Mouse (Mus musculus): ENCODE results near the gene Zfp827. TPM values are rescaled to one million over a fixed set of nuclear protein-coding genes. Genes with fewer than 3 reads are reported as not detected.

Zfp827 gene
- polyA plus RNA-seq, 1 experiment = 4.3 TPM

DNA sequence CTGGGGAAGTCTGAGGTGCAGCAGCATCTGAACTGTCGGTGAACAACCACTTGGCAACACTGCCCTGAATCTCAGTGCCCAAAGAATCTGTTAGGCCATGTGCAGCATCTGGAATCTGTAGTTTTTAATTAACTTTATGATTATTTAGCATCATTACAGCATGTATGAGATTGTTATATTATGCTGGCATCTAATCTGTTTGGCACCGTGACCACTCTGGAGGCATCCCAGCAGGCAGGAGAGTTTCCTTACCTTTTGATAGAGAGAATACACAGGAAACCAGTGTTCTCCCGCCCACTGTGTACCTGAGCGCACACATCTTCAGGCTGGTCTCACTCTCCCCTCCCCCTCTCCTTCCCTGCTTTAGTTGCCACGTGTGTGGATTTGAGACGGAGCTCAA lies 151.4 kb downstream of the Zfp827 start:
- no peak overlapping the region for H3K27ac ChIP-seq (ENCODE audit: insufficient read depth, low read length)
- H3K4me3 ChIP-seq (ENCODE audit: extremely low read depth, insufficient read depth, insufficient read length) = no peak overlapping the region
- peaks cover 2% of the 10 kb centered on the region; the same call in 1 of the 2 replicates for H3K36me3 ChIP-seq (ENCODE audit: control insufficient read depth, insufficient read depth, low read length)
- whole genome bisulfite sequencing = 95% methylated on average over 6 of the region's 6 CpGs
- TF ChIP-seq CTCF (IDR thresholded peaks at IDR 0.05; ENCODE audit: extremely low read depth, insufficient read depth, insufficient read length, insufficient replicate concordance) (no peak), POLR2A (IDR thresholded peaks at IDR 0.05; ENCODE audit: low read depth, low read length) (no peak)
- no peaks in the 10 kb centered on the region for H3K4me1 ChIP-seq (ENCODE audit: control insufficient read depth, insufficient read depth, insufficient read length)
- H3K27me3 ChIP-seq (ENCODE audit: control insufficient read depth, insufficient read depth, low read length) = no peaks in the 10 kb centered on the region
- no peak for DNase-seq (ENCODE audit: low read depth in 1 of 2, low spot score in 2 of 2)

DNA sequence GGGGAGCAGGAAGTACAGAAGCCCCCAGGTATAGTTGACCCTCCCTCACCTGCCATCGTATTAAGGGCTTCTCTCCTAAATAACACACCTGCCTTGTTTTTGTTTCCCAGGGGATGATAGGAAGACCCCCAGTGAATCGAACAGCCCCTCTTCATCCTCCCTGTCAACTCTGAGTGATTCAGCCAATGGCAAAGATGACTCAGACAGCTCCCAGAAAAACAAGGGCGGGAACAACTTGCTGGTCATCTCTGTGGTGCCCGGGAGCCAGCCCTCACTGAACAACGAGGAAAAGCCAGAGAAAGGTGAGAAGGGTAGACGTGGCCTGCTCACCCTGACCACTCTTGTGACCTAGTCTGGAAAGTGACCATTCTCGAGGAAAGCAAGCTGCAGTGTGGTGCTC lies 157.3 kb downstream of the Zfp827 start:
- no peaks in the 10 kb centered on the region for H3K27me3 ChIP-seq (ENCODE audit: control insufficient read depth, insufficient read depth, low read length)
- 92% methylated on average over 7 of the region's 7 CpGs for WGBS
- H3K36me3 ChIP-seq (ENCODE audit: control insufficient read depth, insufficient read depth, low read length) = peaks cover 4% of the 10 kb centered on the region
- no peak for DNase-seq (ENCODE audit: low read depth in 1 of 2, low spot score in 2 of 2)
- no peak for TF ChIP-seq POLR2A (IDR thresholded peaks at IDR 0.05; ENCODE audit: low read depth, low read length)
- no peaks in the 10 kb centered on the region for H3K4me1 ChIP-seq (ENCODE audit: control insufficient read depth, insufficient read depth, insufficient read length)
- H3K4me3 ChIP-seq (ENCODE audit: extremely low read depth, insufficient read depth, insufficient read length) = no peak overlapping the region
- no peak overlapping the region for H3K27ac ChIP-seq (ENCODE audit: insufficient read depth, low read length)

DNA sequence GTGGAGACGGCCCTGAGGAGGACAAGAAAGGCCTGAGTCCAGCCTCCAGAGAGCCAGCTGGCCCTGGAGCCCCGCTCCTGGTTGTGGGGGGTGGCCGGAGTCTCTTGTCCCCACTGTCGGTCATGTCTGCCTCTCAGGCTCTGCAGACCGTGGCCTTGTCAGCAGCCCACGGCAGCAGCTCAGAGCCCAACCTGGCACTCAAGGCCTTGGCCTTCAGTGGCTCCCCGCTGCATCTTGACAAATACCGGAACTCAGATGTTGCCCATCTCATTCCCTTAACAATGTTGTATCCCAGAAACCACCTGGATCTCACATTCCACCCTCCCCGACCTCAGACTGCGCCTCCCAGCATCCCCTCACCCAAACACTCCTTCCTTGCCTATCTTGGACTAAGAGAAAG lies 161.8 kb downstream of the Zfp827 start:
- no peak overlapping the region for H3K4me3 ChIP-seq (ENCODE audit: extremely low read depth, insufficient read depth, insufficient read length)
- H3K27me3 ChIP-seq (ENCODE audit: control insufficient read depth, insufficient read depth, low read length) = no peaks in the 10 kb centered on the region
- no peak overlapping the region for H3K27ac ChIP-seq (ENCODE audit: insufficient read depth, low read length)
- WGBS = 95% methylated on average over 10 of the region's 10 CpGs
- H3K4me1 ChIP-seq (ENCODE audit: control insufficient read depth, insufficient read depth, insufficient read length) = no peaks in the 10 kb centered on the region
- no peak for DNase-seq (ENCODE audit: low read depth in 1 of 2, low spot score in 2 of 2)
- TF ChIP-seq CTCF (IDR thresholded peaks at IDR 0.05; ENCODE audit: extremely low read depth, insufficient read depth, insufficient read length, insufficient replicate concordance) (no peak), POLR2A (IDR thresholded peaks at IDR 0.05; ENCODE audit: low read depth, low read length) (no peak)
- H3K36me3 ChIP-seq (ENCODE audit: control insufficient read depth, insufficient read depth, low read length) = peaks cover 6% of the 10 kb centered on the region

DNA sequence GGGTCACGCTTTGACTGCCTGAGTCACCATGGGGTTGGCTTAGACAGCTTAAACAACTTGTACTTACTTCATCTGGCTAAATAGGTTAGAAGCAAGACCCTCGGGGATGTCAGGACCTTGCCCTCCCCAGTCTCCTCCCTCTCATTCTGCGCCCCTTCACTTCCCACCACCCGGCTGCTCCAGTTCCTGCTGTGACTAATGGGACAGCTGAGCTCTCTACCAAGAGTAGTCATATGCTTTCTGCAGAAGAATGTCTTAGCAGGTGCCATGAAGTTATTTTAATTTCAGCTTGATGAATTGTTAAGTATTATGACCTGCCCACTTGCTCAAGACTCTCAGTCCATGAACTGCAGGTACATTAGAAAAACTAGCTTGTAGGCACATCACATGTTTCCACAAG lies 168.2 kb downstream of the Zfp827 start:
- no peak for TF ChIP-seq CTCF (IDR thresholded peaks at IDR 0.05; ENCODE audit: extremely low read depth, insufficient read depth, insufficient read length, insufficient replicate concordance)
- TF ChIP-seq POLR2A (IDR thresholded peaks at IDR 0.05; ENCODE audit: low read depth, low read length) = no peak
- WGBS = 88% methylated on average over 4 of the region's 4 CpGs
- H3K27me3 ChIP-seq (ENCODE audit: control insufficient read depth, insufficient read depth, low read length) = no peaks in the 10 kb centered on the region

DNA sequence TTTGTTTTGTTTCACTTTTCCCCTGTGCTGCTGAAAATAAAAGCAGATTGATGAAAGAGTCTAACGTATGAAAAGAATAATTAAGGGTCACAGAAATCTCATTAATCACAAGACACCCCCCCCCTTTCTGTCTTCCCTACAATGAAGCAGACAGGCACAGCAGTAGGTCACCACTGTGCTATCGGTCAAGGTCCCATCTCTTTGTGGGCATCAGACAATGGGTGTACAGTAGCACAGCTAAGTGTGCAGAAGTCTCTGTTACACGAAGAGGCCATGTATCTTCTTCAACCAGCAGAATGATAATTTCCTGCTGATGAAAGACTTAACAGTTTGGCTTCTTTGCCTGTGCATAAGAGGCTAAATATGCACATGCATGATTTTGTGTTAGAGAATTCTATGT lies 170.4 kb downstream of the Zfp827 start:
- Histone ChIP-seq H3K27ac (ENCODE audit: insufficient read depth, low read length) (no peak overlapping the region), H3K27me3 (ENCODE audit: control insufficient read depth, insufficient read depth, low read length) (no peaks in the 10 kb centered on the region), H3K4me3 (ENCODE audit: extremely low read depth, insufficient read depth, insufficient read length) (no peak overlapping the region), H3K36me3 (ENCODE audit: control insufficient read depth, insufficient read depth, low read length) (no peaks in the 10 kb centered on the region), H3K4me1 (ENCODE audit: control insufficient read depth, insufficient read depth, insufficient read length) (no peaks in the 10 kb centered on the region)
- TF ChIP-seq POLR2A (IDR thresholded peaks at IDR 0.05; ENCODE audit: low read depth, low read length) (no peak), CTCF (IDR thresholded peaks at IDR 0.05; ENCODE audit: extremely low read depth, insufficient read depth, insufficient read length, insufficient replicate concordance) (no peak)
- 82% methylated on average over 3 of the region's 3 CpGs for WGBS
- no peak for DNase-seq (ENCODE audit: low read depth in 1 of 2, low spot score in 2 of 2)

More for the DNA sequence above, 168.2 kb downstream of the Zfp827 start:
- Histone ChIP-seq H3K27ac (ENCODE audit: insufficient read depth, low read length) (no peak overlapping the region), H3K4me1 (ENCODE audit: control insufficient read depth, insufficient read depth, insufficient read length) (no peaks in the 10 kb centered on the region), H3K36me3 (ENCODE audit: control insufficient read depth, insufficient read depth, low read length) (peaks cover 1% of the 10 kb centered on the region; the same call in 1 of the 2 replicates), H3K4me3 (ENCODE audit: extremely low read depth, insufficient read depth, insufficient read length) (no peak overlapping the region)
- DNase-seq (ENCODE audit: low read depth in 1 of 2, low spot score in 2 of 2) = no peak

DNA sequence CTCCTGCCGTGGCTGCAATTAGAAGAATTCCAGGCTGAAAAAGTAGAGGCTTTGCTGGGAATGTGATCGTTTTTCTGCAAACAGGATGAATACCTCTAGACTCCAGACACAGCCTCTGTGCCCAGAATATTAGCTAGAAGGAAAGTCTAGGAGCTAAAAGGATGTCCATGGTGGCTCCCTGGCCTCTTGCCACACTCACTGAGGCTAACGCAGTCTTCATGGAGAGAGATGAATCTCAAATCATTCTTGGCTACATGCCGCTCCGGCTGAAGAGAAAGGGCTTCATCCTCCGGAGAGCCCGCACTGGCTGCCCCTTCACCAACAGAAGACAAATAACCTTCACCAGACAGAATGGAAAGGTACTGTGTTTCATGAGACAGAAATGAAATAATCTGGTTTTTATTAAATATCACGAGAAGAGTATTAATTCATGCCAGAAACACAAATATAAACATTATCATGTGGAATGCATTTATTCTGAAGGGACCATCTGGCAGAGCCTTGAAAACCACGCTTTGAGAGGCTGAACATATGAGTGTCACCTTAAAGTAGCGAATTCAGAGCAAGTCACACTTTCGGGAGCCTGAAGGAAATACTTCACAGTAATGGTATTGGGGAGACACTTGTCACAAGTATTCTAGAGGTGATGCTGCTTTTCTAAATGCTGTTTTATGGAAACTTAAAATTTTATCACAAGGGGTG lies 173.4 kb downstream of the Zfp827 start:
- Histone ChIP-seq H3K27me3 (ENCODE audit: control insufficient read depth, insufficient read depth, low read length) (no peaks in the 10 kb centered on the region), H3K4me1 (ENCODE audit: control insufficient read depth, insufficient read depth, insufficient read length) (no peaks in the 10 kb centered on the region), H3K27ac (ENCODE audit: insufficient read depth, low read length) (no peak overlapping the region), H3K4me3 (ENCODE audit: extremely low read depth, insufficient read depth, insufficient read length) (no peak overlapping the region), H3K36me3 (ENCODE audit: control insufficient read depth, insufficient read depth, low read length) (no peaks in the 10 kb centered on the region)
- no peak for DNase-seq (ENCODE audit: low read depth in 1 of 2, low spot score in 2 of 2)
- WGBS = 89% methylated on average over 11 of the region's 11 CpGs
- TF ChIP-seq CTCF (IDR thresholded peaks at IDR 0.05; ENCODE audit: extremely low read depth, insufficient read depth, insufficient read length, insufficient replicate concordance) (no peak), POLR2A (IDR thresholded peaks at IDR 0.05; ENCODE audit: low read depth, low read length) (no peak)

DNA sequence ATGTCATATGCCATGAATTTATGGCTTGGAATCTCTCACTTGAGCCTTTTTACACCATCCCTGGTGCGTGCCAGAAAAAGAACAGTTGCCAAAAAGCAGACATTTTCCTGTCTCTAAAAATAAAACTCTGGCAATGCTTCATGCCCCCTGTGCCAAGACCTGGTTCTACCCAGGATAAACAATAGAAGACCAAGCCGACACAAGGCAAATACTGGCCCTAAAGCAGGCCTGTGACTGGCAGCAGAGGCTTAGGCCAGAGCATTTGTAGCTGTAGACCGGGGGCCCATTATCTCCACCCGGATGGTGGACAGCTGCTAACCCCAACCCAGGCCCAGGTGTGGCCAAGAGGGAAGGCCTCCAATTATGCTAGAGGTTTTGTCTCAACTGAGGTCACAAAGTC lies 178.7 kb downstream of the Zfp827 start:
- TF ChIP-seq POLR2A (IDR thresholded peaks at IDR 0.05; ENCODE audit: low read depth, low read length) (no peak), CTCF (IDR thresholded peaks at IDR 0.05; ENCODE audit: extremely low read depth, insufficient read depth, insufficient read length, insufficient replicate concordance) (no peak)
- H3K4me3 ChIP-seq (ENCODE audit: extremely low read depth, insufficient read depth, insufficient read length) = no peak overlapping the region
- H3K36me3 ChIP-seq (ENCODE audit: control insufficient read depth, insufficient read depth, low read length) = no peaks in the 10 kb centered on the region
- H3K27me3 ChIP-seq (ENCODE audit: control insufficient read depth, insufficient read depth, low read length) = no peaks in the 10 kb centered on the region
- H3K27ac ChIP-seq (ENCODE audit: insufficient read depth, low read length) = no peak overlapping the region
- DNase-seq (ENCODE audit: low read depth in 1 of 2, low spot score in 2 of 2) = no peak
- 80% methylated on average over 4 of the region's 4 CpGs for WGBS
- H3K4me1 ChIP-seq (ENCODE audit: control insufficient read depth, insufficient read depth, insufficient read length) = no peaks in the 10 kb centered on the region
